Mouse (Mus musculus): ENCODE data around the gene Ropn1l. TPM values are rescaled to one million over a fixed set of nuclear protein-coding genes. Genes with fewer than 3 reads are reported as not detected.
A peak's percentile ranks its signal among the peaks of the same experiment; 100 is the strongest.

The Ropn1l gene
- total RNA-seq, 2 experiments from 2014 or later, result 0.57 to 1.1 TPM

- peak; percentile 53 to 83 for DNase-seq (ENCODE audit: low spot score in 2 of 2)
These were observed 6.4 kb downstream of the Ropn1l start for GRCm38 (mm10) chr15:31447121-31447520.

- peak in 1 of 2 experiments; percentile 64 for DNase-seq (ENCODE audit: low spot score in 2 of 2)
These were observed 10.8 kb downstream of the Ropn1l start for GRCm38 (mm10) chr15:31442698-31443097.

DNA sequence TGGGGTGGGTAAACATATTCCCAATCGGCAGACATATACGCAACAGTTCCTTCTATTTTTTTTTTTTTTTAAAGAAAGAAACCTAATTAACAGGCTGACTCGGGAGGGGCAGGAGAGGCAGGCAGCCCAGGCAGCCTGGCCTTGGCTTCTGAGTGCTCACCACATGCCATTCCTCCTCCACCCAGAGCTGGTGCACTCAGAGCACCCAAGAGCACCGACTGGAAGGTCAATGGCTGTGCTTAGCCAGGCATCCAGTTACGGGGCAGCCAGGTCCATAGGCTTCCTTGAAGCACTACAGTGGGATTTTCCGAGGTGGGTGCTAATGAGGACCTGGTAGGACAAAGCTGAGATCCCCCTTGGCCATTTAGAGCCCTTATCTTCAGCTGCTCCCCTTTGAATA is 11.5 kb downstream of the Ropn1l start:
- DNase-seq (ENCODE audit: low spot score in 2 of 2), result no peak

DNA sequence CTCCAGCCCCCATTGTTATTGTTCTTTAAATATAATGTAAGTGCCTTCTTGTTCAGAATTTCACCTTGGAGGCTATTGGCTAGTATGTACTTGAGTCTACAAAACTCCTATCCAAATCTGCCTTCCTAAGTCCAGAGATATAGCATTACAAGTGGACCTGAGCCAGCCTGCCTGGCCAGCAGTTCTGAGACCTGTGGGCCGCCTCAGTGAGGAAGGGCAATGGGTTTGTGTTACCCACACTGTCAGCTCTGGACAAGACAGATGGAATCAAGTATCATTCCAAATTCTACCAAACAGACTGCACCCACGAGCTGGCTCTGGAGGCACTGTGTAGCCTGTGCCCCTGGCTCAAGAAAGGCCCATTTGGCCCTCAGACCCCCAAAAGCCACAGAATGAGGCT is 16.7 kb downstream of the Ropn1l start:
- DNase-seq (ENCODE audit: low spot score in 2 of 2), result no peak

DNA sequence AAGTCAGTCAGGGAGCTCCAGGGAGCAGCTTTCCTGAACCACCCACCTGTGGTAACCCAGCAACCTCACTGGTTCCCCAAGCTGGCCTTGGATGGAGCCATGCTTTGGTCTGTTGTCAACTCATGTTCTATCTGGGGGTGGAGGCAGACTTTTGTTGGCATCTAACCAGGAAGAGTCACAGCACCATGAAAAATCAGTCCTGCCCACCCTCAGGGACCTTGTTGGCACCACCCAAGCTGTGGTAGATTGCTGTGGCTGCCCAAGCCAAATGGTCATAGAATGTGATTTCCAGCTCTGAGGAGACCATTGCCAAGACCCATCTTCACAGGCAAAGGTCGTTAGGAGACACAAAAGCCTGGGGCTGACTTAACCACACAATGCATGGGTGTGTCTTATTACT is 17.5 kb downstream of the Ropn1l start:
- DNase-seq (ENCODE audit: low spot score in 2 of 2), result no peak

- DNase-seq (ENCODE audit: low spot score in 2 of 2), result no peak
These were observed 19.8 kb downstream of the Ropn1l start for GRCm38 (mm10) chr15:31433768-31434167.

- no peak for DNase-seq (ENCODE audit: low spot score in 2 of 2)
These were observed 21.7 kb downstream of the Ropn1l start for GRCm38 (mm10) chr15:31431847-31432246.

GRCm38 (mm10) chr15:31430014-31430413 is 23.5 kb downstream of the Ropn1l start:
- no peak for DNase-seq (ENCODE audit: low spot score in 2 of 2)

DNA sequence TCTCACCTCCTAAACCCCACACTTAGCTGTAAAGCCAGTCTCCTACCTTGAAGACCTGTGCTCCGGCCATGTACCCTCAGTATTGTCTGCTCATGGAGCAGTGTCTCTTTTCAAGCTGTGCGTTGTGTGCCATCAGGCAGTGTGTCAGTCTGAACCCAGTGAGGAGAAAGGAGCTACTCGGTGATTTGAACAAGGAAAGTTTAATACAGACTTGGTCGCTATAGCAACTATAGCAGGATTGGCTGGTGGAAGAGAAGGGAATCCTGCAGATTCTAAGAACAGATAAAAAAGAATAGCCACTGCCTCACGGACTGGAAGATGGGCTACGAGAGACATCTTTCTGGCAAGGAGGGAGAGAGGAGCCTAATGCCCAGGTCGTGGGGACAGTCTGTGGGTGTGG is 24.1 kb downstream of the Ropn1l start:
- no peak for DNase-seq (ENCODE audit: low spot score in 2 of 2)

DNA sequence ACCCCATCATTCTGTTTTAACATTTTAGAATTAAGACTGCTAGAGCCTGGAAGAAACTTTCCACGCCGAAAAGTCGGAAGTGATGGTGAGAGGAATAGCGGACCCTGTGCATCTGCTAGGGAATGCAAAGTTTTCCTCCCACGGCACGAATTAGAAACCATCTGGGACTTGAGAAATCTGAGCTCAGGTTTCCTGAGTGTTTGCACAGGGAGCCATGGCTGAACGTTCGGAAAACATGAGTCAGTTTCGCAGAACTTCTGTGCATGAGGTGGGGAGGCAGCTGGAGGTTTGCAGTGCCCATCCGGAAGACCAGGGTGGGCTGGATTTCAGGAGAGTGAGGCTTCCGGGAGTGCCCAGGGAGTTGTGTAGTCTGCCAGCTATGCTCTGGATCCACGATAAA is 25.0 kb downstream of the Ropn1l start:
- peak; percentile 67 to 82 for DNase-seq (ENCODE audit: low spot score in 2 of 2)

- no peak for DNase-seq (ENCODE audit: low spot score in 2 of 2)
These were observed 26.1 kb downstream of the Ropn1l start for GRCm38 (mm10) chr15:31427390-31427789.

GRCm38 (mm10) chr15:31426066-31426706 is 27.4 kb downstream of the Ropn1l start:
- peak in 1 of 2 experiments; percentile 54 for DNase-seq (ENCODE audit: low spot score in 2 of 2)

- peak in 1 of 2 experiments; percentile 51 for DNase-seq (ENCODE audit: low spot score in 2 of 2)
These were observed 30.7 kb downstream of the Ropn1l start for GRCm38 (mm10) chr15:31422649-31423369.

GRCm38 (mm10) chr15:31419037-31419436 is 34.5 kb downstream of the Ropn1l start:
- no peak for DNase-seq (ENCODE audit: low spot score in 2 of 2)

DNA sequence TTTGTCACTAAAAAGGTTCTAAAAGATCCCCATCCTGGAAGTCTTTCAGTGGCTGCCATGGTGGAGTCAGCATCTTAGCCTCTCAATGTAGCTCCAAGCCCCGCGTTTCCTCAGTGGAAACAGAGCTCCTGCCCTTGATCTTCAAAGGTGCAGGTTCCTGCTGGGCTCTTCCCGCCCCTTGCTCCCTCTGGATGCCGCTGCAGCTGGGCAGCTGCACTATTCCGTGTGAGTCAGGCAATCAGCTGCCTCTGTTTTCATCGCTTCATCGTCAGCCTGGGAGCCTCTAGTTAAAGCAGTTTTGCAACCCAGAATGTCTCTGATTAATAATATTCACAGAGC is 34.9 kb downstream of the Ropn1l start:
- DNase-seq (ENCODE audit: low spot score in 2 of 2), result no peak

- DNase-seq (ENCODE audit: low spot score in 2 of 2), result peak in 1 of 2 experiments; percentile 58
These were observed 35.5 kb downstream of the Ropn1l start for GRCm38 (mm10) chr15:31417796-31418685.

GRCm38 (mm10) chr15:31417409-31417795 is 36.1 kb downstream of the Ropn1l start:
- no peak for DNase-seq (ENCODE audit: low spot score in 2 of 2)

- no peak for DNase-seq (ENCODE audit: low spot score in 2 of 2)
These were observed 38.4 kb downstream of the Ropn1l start for GRCm38 (mm10) chr15:31415181-31415580.

GRCm38 (mm10) chr15:31414179-31414898 is 39.2 kb downstream of the Ropn1l start:
- DNase-seq (ENCODE audit: low spot score in 2 of 2), result no peak

DNA sequence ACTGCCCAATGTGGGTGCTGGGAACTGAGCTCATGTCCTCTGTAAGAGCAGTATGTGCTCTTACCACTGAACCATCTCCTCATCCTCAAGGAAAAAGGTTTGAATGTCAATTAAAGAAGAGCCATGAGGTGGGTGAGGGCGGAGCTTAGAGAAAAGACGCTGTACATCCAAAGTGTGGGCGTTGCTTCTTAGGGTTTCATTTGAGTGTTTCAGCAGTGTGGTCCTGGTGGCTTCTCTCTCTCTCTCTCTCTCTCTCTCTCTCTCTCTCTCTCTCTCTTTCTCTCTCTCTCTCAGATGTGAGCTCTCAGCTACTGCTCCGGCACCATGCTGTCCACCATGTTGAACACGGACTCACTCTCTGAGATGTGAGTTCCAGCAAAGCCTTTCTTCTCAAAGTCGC is 39.9 kb downstream of the Ropn1l start:
- DNase-seq (ENCODE audit: low spot score in 2 of 2), result no peak

GRCm38 (mm10) chr15:31412933-31413332 is 40.6 kb downstream of the Ropn1l start:
- DNase-seq (ENCODE audit: low spot score in 2 of 2), result no peak

Measured in layer of hippocampus, adult 18-20 months (tissue).